ENCODE assay signal across 17 mouse cellular contexts in genomic region chr5:36886298-36886697, GRCm38 (mm10). TPM values are rescaled to one million over a fixed set of nuclear protein-coding genes. Genes with fewer than 3 reads are reported as not detected.
"Had no signal": no experiment of that assay in that cellular context is flagged by ENCODE, and none has a peak within 500 bp of the region (broad histone marks: within the 10 kb centered on the region; RNA-seq: fewer than 3 reads in every experiment).

No protein-coding gene starts in this region.

- H3K27ac ChIP-seq: kidney, embryonic 15.5 days; limb, embryonic 13.5 days; liver, embryonic 14.5 days; midbrain, embryonic 12.5 days had no signal

- DNase-seq: kidney, postnatal 14 days; layer of hippocampus, adult 9-11 months; layer of hippocampus, postnatal 36 days; left cerebral cortex, postnatal 4 days; lung, adult 18-20 months; retina, postnatal 1 day; right cerebral cortex, postnatal 4 days; spleen, adult 18-20 months; thymus, adult 18-20 months; thymus, postnatal 14 days had no signal

- H3K4me3 ChIP-seq: kidney, embryonic 15.5 days; limb, embryonic 13.5 days; midbrain, embryonic 12.5 days had no signal

- ATAC-seq: midbrain, embryonic 16.5 days had no signal

RNA-seq across cellular contexts. Expression of gene Ppp2r2c, which starts 18.0 kb away (rescaled TPM):
- total RNA-seq: megakaryocyte-erythroid progenitor cell, adult 5-6 weeks had no signal
- polyA plus RNA-seq: liver, adult 2 months; liver, embryonic 14.5 days had no signal
